Mouse (Mus musculus): ENCODE measurements around the gene Ampd2.
A peak's percentile ranks its signal among the peaks of the same experiment; 100 is the strongest.

Ampd2 gene

GRCm38 (mm10) chr3:108094976-108095760 is 8.7 kb upstream of the Ampd2 start:
- no peak for DNase-seq

- DNase-seq, result no peak
These were observed 7.7 kb upstream of the Ampd2 start for GRCm38 (mm10) chr3:108094146-108094545.

DNA sequence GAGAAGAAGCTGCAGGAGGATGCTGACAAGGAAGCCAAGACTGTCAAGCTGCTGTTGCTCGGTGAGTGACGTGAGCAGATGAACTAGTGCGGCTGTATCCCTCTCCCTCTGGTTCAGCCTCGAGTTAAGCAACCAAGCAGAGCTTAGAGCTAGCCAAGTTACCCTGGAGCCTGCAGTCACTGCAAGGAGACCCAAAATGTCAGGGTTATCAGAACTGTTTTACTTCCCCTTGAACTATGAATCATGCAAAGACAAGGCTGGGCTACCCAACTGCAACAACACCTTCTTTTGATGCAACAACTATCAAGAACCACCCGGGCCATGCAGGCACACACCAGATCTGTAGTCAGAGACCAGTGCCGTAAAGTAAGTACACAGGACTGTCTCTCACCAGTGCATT is 6.9 kb upstream of the Ampd2 start:
- DNase-seq, result no peak

DNA sequence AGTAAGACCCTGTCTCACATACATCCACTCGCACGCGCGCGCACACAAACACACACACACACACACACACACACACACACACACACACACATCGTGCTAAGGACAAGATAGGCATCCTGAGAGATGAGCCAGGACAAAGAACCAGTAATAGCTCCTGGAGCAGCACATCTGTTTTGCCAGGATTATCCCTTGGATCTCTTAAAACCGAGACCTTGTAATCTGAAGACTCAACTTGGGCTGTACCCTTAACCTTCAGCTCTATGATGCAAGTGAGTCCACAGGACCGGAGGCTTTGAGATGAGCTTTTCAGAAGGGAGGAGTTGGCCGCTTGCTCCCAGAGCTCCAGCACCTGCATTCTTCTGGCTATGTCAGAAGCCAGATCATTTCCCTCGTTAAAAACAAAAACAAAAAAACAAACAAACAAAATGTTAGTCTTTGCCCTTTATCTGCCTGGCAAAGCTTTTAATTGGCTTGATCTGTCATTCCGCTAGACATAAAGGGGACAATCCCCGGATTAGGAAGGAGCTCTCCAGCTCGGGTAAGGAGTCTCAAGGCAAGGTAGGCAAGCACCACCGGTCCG is 6.2 kb upstream of the Ampd2 start, which contains the start of gene Gnat2:
Gene Gnat2, plus strand, starts transcription at position 254 of the 580 bp plus-strand sequence.
- no peak for DNase-seq

GRCm38 (mm10) chr3:108092030-108092429 is 5.6 kb upstream of the Ampd2 start:
- no peak for DNase-seq

DNA sequence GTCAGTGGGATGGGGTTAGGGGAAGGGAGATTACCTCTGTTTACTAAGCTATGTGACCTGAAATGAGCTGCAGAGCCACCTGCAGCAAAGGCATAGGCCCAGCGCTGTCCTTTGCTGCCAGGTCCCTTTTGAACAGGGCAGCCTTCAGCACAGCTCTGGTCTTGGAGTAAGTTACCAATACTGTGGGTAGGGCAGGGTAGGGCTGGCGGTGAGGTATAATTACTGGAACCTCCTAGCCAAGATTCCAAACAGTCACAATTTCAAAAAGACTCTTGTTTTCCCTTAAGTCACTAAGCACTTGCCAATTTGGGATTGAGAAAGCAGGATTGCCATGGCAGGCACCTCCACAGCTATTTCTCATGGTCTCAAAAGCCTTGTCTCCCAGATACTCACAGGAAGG is 4.1 kb upstream of the Ampd2 start:
- DNase-seq, result no peak

DNA sequence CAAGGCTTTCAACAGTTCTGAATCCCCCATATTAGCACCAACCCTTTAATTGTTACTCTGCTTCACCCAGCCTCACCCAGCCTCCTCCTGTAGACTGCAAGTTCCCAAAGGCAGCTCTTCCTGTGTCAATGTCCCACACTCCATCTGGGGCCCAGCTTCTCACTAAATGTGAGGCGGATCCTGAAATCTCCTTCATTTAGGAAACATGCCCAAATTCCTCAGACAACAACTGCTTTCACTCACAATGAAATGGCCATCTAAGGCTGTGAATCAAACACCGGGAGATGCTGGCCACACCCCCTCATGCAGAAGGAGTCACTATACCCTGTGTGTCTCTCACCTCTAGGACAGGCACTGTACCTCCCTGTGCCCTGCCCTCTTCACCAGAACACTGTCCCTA is 3.5 kb upstream of the Ampd2 start:
- DNase-seq, result no peak

DNA sequence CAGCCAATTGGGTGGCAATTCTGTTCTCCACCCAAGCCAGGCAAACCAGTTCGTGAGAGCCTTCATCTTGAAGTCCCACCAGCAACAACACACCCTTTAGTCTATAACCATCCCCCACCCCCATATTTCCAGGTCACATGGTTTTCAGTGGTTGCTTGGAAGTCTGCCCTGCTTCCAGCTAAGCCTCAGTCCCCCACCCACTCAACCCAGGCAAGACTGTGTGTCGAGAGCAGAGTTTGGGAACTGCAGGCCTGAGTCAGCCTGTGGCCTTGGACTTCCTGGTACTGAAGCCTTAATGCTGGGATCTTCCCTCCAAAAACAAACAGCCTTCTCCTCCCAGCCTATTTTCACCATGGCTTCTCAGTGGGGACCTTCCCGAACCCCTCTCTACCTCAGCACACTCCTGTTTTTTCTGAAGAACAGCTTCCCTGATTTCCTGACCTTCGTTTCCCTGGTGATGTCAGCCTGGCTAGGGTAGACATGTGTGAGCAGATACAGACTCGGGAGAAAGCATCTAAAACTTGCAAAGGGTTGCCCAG is 2.5 kb upstream of the Ampd2 start:
- DNase-seq, result no peak

DNA sequence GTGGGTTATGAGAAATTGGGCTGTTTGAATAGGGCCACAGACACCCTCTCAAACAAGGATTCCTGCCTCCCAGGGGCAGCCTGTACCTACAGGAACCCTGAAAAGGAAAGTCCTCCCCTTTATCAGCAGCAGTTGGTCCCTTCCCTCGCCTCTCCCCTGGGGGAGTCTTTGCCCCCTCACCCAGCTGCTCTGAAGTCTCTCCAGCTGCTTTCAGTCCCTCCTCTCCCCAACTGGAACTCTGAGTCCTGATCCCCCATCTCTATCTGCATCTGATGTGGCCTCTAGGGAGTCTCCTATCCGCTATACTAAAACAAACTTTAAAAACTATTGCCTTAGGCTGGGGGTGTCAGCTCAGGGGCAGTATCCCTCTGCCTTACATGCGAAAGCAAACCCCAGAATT is 878 bp upstream of the Ampd2 start:
- no peak for DNase-seq

GRCm38 (mm10) chr3:108085721-108086469 is 556 bp downstream of the Ampd2 start:
- DNase-seq, result peak; percentile 62

GRCm38 (mm10) chr3:108085281-108085720 is 1.1 kb downstream of the Ampd2 start:
- peak; percentile 93 for DNase-seq

GRCm38 (mm10) chr3:108084767-108085270 is 1.6 kb downstream of the Ampd2 start:
- no peak for DNase-seq

GRCm38 (mm10) chr3:108083904-108084407 is 2.5 kb downstream of the Ampd2 start:
- no peak for DNase-seq

- DNase-seq, result no peak
These were observed 3.3 kb downstream of the Ampd2 start for GRCm38 (mm10) chr3:108083161-108083560.

DNA sequence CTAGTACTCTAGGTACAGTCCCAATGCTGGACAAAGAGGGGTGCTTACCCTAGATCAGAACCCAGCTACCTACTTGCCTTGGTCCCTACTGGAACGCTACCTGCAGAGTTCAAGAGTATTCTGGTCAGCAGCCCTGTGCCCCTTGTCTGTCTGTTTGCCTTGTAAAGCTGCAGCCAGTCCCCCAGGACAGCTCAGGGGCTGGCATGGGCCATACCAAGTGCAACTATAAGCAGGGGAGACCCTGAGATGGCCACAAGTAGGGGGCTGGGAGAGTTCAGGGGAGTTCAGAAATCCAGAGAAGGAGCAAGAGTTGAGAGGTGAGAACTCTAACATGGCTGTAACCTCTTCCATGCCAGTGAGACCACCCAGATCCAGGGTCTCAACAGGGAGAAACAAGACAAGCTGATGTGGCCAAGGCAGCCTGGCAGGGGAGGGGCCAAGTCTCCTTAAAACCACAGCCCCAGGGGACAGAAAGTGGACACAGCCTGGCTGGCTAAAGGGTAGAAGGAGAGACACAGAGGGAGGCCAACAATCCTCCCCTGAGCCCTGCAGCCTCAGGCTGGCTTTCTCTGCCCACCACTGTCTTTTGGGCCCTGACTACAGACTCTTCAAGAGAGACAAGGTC is 4.1 kb downstream of the Ampd2 start:
- no peak for DNase-seq

DNA sequence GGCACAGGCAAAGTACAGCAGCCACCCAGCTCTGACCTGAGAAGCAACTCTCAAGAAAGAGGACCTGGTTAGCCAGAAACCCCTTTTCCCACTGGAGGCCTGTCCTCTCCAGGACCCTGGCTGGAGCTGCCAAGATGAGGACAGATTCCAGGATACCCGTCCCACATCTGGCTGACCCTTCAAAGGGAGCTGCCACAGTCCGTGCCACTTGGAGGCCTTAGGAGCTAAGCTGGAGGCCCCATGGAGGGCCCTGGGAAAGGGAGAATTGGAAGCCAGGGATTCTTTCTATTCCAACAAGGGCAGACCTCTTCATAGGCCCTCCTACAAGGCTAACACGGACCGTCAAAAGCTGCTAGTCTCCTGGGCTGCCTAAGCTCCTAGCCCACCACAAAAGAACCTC is 4.8 kb downstream of the Ampd2 start:
- no peak for DNase-seq

- DNase-seq, result no peak
These were observed 9.6 kb downstream of the Ampd2 start for GRCm38 (mm10) chr3:108076836-108077235.

GRCm38 (mm10) chr3:108072983-108073569 is 13.4 kb downstream of the Ampd2 start:
- DNase-seq, result no peak

DNA sequence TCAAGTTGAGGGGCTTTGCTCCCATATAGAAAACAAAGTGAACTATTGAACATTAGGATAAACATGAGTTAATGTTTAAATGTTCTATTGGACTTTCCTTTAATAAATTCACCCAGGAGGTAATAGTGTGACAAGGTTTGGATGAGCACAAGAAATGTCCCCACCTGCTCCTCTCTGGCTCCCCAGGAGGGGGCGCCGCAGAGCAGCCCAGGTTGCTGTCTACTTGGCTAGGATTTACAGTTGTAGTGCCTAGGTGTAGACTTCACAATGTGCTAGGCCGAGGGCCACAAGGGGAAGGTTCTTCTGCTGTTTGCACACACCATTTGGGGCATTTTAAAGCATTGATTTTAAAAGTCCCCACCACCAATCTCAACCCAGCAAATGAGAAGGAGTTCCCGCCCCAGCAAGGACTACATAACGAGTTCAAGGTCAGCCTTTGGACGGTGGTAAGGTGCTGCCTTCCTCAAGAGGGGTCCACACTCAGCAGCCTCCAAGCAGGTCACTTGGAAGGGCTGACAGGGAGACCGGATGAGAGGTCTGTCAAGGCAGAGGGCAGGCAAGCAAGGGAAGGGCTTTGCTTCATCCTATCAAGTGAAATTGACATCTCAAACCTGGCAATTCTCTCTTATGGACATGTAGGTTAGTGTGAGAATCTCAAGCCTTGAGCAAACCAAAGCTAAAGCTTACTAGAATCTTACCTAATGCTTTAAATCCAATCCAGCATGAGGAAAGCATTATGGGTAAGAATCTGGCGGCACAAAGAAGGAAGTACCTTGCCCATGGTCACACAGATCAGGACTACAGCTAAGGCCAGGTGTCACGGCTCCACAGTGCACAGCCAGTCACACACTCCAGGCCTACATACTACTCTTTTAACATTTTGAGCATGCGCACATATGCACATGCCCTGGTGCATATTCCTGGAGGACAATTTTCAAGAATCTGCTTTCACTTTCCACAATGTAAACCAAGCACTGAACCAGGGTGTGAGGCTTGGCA is 15.9 kb downstream of the Ampd2 start:
- no peak for DNase-seq

- no peak for DNase-seq
These were observed 17.1 kb downstream of the Ampd2 start for GRCm38 (mm10) chr3:108069231-108069870.

All from right cerebral cortex, adult 18-20 months (tissue).